Mouse (Mus musculus) CD4-positive, CD25-positive, alpha-beta regulatory T cell, adult 4 months (primary cell): ENCODE measurements around the gene Mc3r. TPM values are rescaled to one million over a fixed set of nuclear protein-coding genes. Genes with fewer than 3 reads are reported as not detected.

Experiments used
- ATAC-seq: one replicate; pipeline ENCODE4 v1.8.0; 2017
- polyA plus RNA-seq, 2 experiments: library from polyadenylated mRNA; unstranded; fragments of 100-300 nt; shearing (Covaris generic); gene quantifications; one replicate each; pipeline ENCODE4 v1.2.1; 2017

Gene Mc3r
- polyA plus RNA-seq, 2 experiments from 2014 or later: not detected

- ATAC-seq: no peak
These were observed 8.7 kb downstream of the Mc3r start for GRCm38 (mm10) chr2:172256956-172257355.

- no peak for ATAC-seq
These were observed 9.3 kb downstream of the Mc3r start for GRCm38 (mm10) chr2:172257471-172258065.

- no peak for ATAC-seq
These were observed 11.8 kb downstream of the Mc3r start for GRCm38 (mm10) chr2:172260064-172260463.

GRCm38 (mm10) chr2:172261441-172261840 is 13.1 kb downstream of the Mc3r start:
- no peak for ATAC-seq

GRCm38 (mm10) chr2:172263216-172263615 is 14.9 kb downstream of the Mc3r start:
- ATAC-seq: no peak

GRCm38 (mm10) chr2:172269907-172270306 is 21.6 kb downstream of the Mc3r start:
- no peak for ATAC-seq

GRCm38 (mm10) chr2:172270485-172270944 is 22.2 kb downstream of the Mc3r start:
- no peak for ATAC-seq

- no peak for ATAC-seq
These were observed 22.8 kb downstream of the Mc3r start for GRCm38 (mm10) chr2:172270974-172271697.

GRCm38 (mm10) chr2:172274662-172275061 is 26.4 kb downstream of the Mc3r start:
- no peak for ATAC-seq

- no peak for ATAC-seq
These were observed 27.9 kb downstream of the Mc3r start for GRCm38 (mm10) chr2:172276155-172276554.

GRCm38 (mm10) chr2:172278979-172279378 is 30.7 kb downstream of the Mc3r start:
- no peak for ATAC-seq

GRCm38 (mm10) chr2:172282071-172282710 is 33.9 kb downstream of the Mc3r start:
- ATAC-seq: no peak

GRCm38 (mm10) chr2:172287715-172288114 is 39.4 kb downstream of the Mc3r start:
- no peak for ATAC-seq

- no peak for ATAC-seq
These were observed 40.7 kb downstream of the Mc3r start for GRCm38 (mm10) chr2:172288965-172289364.

- no peak for ATAC-seq
These were observed 41.3 kb downstream of the Mc3r start for GRCm38 (mm10) chr2:172289632-172290031.

GRCm38 (mm10) chr2:172290474-172290873 is 42.2 kb downstream of the Mc3r start:
- ATAC-seq: no peak

- ATAC-seq: no peak
These were observed 42.7 kb downstream of the Mc3r start for GRCm38 (mm10) chr2:172291025-172291424.

GRCm38 (mm10) chr2:172291755-172292524 is 43.6 kb downstream of the Mc3r start:
- ATAC-seq: no peak

- ATAC-seq: no peak
These were observed 44.5 kb downstream of the Mc3r start for GRCm38 (mm10) chr2:172292525-172293405.

- no peak for ATAC-seq
These were observed 49.8 kb downstream of the Mc3r start for GRCm38 (mm10) chr2:172298083-172298482.

- ATAC-seq: no peak
These were observed 50.2 kb downstream of the Mc3r start for GRCm38 (mm10) chr2:172298542-172298941.
